Mouse (Mus musculus) MEL (cell line): ENCODE results near the gene Tnfsfm13. TPM values are rescaled to one million over a fixed set of nuclear protein-coding genes. Genes with fewer than 3 reads are reported as not detected.
A peak's percentile ranks its signal among the peaks of the same experiment; 100 is the strongest.

Experiments used
- DNase-seq: peaks from one replicate; pipeline ENCODE4 v3.0.0; 2011; ENCODE audit warnings: low read depth, low spot score
- H3K27ac ChIP-seq: 2 replicates; pipeline ENCODE4 v1.5.1; 2012; ENCODE audit warnings: low read depth, mild to moderate bottlenecking, control low read depth, low read length, moderate library complexity; ENCODE audit not compliant: control insufficient read depth
- H3K27me3 ChIP-seq, 2 experiments: fragments of 150-350 bp in 1 of 2; sonication (generic) in 1 of 2; 2 replicates each; pipeline ENCODE4 v1.6.1; 2012; ENCODE audit warnings: low read length in 2 of 2, mild to moderate bottlenecking in 2 of 2, improper control_type of control experiment in 1 of 2, moderate library complexity in 1 of 2; ENCODE audit not compliant: insufficient read depth in 2 of 2, control insufficient read depth in 1 of 2
- H3K36me3 ChIP-seq, 2 experiments: 2 replicates each; pipeline ENCODE4 v1.6.1; 2012 to 2014; ENCODE audit warnings: low read length in 2 of 2, improper control_type of control experiment in 1 of 2, inconsistent platforms in 1 of 2, mild to moderate bottlenecking in 1 of 2; ENCODE audit not compliant: insufficient read depth in 2 of 2, control insufficient read depth in 1 of 2
- H3K4me1 ChIP-seq, 2 experiments: fragments of 150-350 bp in 1 of 2; sonication (generic) in 1 of 2; 2 replicates each; pipeline ENCODE4 v1.6.1; 2012; ENCODE audit warnings: low read length in 2 of 2, improper control_type of control experiment in 1 of 2, mild to moderate bottlenecking in 1 of 2; ENCODE audit not compliant: insufficient read depth in 2 of 2, control insufficient read depth in 1 of 2
- H3K4me3 ChIP-seq, 2 experiments: fragments of 150-350 bp in 1 of 2; sonication (generic) in 1 of 2; 2 replicates each; pipeline ENCODE4 v1.5.1; 2012; ENCODE audit warnings: low read depth in 2 of 2, low read length in 2 of 2, mild to moderate bottlenecking in 2 of 2, moderate library complexity in 2 of 2, control low read depth in 1 of 2, improper control_type of control experiment in 1 of 2; ENCODE audit not compliant: control insufficient read depth in 1 of 2, insufficient read depth in 1 of 2
- H3K79me2 ChIP-seq: 2 replicates; pipeline ENCODE4 v1.6.1; 2012; ENCODE audit warnings: mild to moderate bottlenecking, low read length, moderate library complexity; ENCODE audit not compliant: control insufficient read depth, poor library complexity, insufficient read depth
- H3K9ac ChIP-seq: 2 replicates; pipeline ENCODE4 v1.6.1; 2012; ENCODE audit warnings: low read depth, mild to moderate bottlenecking, control low read depth, low read length, moderate library complexity; ENCODE audit not compliant: control insufficient read depth, poor library complexity, severe bottlenecking
- H3K9me3 ChIP-seq: fragments of 150-350 bp; sonication (generic); replicated peaks from 2 replicates; pipeline ENCODE4 v1.6.1; 2012; ENCODE audit warnings: mild to moderate bottlenecking, low read length, improper control_type of control experiment, moderate library complexity; ENCODE audit not compliant: insufficient read depth
- BHLHE40 ChIP-seq: IDR thresholded peaks from 2 replicates; pipeline ENCODE4 v1.6.1; 2012; ENCODE audit warnings: low read depth, mild to moderate bottlenecking, inconsistent platforms, low read length, improper control_type of control experiment, borderline replicate concordance
- CHD1 ChIP-seq: IDR thresholded peaks from 2 replicates; pipeline ENCODE4 v1.6.1; 2012; ENCODE audit warnings: low read depth, mild to moderate bottlenecking, inconsistent platforms, low read length, improper control_type of control experiment
- CHD2 ChIP-seq: IDR thresholded peaks from 2 replicates; pipeline ENCODE4 v1.6.1; 2011; ENCODE audit warnings: low read length, improper control_type of control experiment
- CTCF ChIP-seq, 3 experiments: IDR thresholded peaks in 2 of 3; conservative IDR thresholded peaks in 1 of 3; 2 replicates each; pipeline ENCODE4 v1.5.1; 2011 to 2012; ENCODE audit warnings: low read length in 3 of 3, low read depth in 2 of 3, mild to moderate bottlenecking in 2 of 3, improper control_type of control experiment in 1 of 3, inconsistent platforms in 1 of 3, mixed read lengths in 1 of 3, moderate library complexity in 1 of 3; ENCODE audit not compliant: control insufficient read depth in 1 of 3, insufficient read depth in 1 of 3, poor library complexity in 1 of 3, severe bottlenecking in 1 of 3
- E2F4 ChIP-seq: IDR thresholded peaks from 2 replicates; pipeline ENCODE4 v1.6.1; 2011; ENCODE audit warnings: low read depth, low read length, improper control_type of control experiment, borderline replicate concordance
- EP300 ChIP-seq, 2 experiments: IDR thresholded peaks; 2 replicates each; pipeline ENCODE4 v1.6.1; 2011; ENCODE audit warnings: improper control_type of control experiment in 2 of 2, low read length in 2 of 2, low read depth in 1 of 2, mild to moderate bottlenecking in 1 of 2
- ETS1 ChIP-seq: IDR thresholded peaks from 2 replicates; pipeline ENCODE4 v1.6.1; 2012; ENCODE audit warnings: low read depth, mild to moderate bottlenecking, inconsistent platforms, low read length, improper control_type of control experiment, moderate library complexity
- GABPA ChIP-seq: IDR thresholded peaks from 2 replicates; pipeline ENCODE4 v1.6.1; 2012; ENCODE audit warnings: low read depth, mild to moderate bottlenecking, inconsistent platforms, low read length, improper control_type of control experiment, moderate library complexity
- GATA1 ChIP-seq: IDR thresholded peaks from 2 replicates; pipeline ENCODE4 v1.6.1; 2011; ENCODE audit warnings: low read depth, low read length, improper control_type of control experiment
- JUND ChIP-seq: IDR thresholded peaks from 2 replicates; pipeline ENCODE4 v1.6.1; 2011; ENCODE audit warnings: low read depth, mild to moderate bottlenecking, improper control_type of control experiment, low read length
- KAT2A ChIP-seq: conservative IDR thresholded peaks from 2 replicates; pipeline ENCODE4 v1.6.1; 2012; ENCODE audit warnings: low read depth, low read length, improper control_type of control experiment, inconsistent platforms
- MAFK ChIP-seq: IDR thresholded peaks from 2 replicates; pipeline ENCODE4 v1.6.1; 2011; ENCODE audit warnings: low read depth, mild to moderate bottlenecking, low read length, improper control_type of control experiment, borderline replicate concordance
- MAX ChIP-seq: IDR thresholded peaks from 2 replicates; pipeline ENCODE4 v1.6.1; 2011; ENCODE audit warnings: low read length, improper control_type of control experiment
- MAZ ChIP-seq: IDR thresholded peaks from 2 replicates; pipeline ENCODE4 v1.6.1; 2012; ENCODE audit warnings: low read depth, mild to moderate bottlenecking, inconsistent platforms, low read length, improper control_type of control experiment
- MEF2A ChIP-seq: IDR thresholded peaks from 2 replicates; pipeline ENCODE4 v1.6.1; 2014; ENCODE audit warnings: low read depth, mild to moderate bottlenecking, inconsistent platforms, low read length, improper control_type of control experiment; ENCODE audit not compliant: poor library complexity, insufficient replicate concordance, severe bottlenecking; ENCODE audit errors: extremely low read depth
- MXI1 ChIP-seq: IDR thresholded peaks from 2 replicates; pipeline ENCODE4 v1.6.1; 2011; ENCODE audit warnings: mild to moderate bottlenecking, low read depth, low read length, improper control_type of control experiment
- MYB ChIP-seq: IDR thresholded peaks from 2 replicates; pipeline ENCODE4 v1.6.1; 2011; ENCODE audit warnings: mild to moderate bottlenecking, low read depth, low read length, improper control_type of control experiment
- MYC ChIP-seq: IDR thresholded peaks from 2 replicates; pipeline ENCODE4 v1.6.1; 2011; ENCODE audit warnings: low read depth, mild to moderate bottlenecking, low read length, improper control_type of control experiment, moderate library complexity
- NELFE ChIP-seq: IDR thresholded peaks from 2 replicates; pipeline ENCODE4 v1.6.1; 2011; ENCODE audit warnings: low read depth, low read length, improper control_type of control experiment
- NRF1 ChIP-seq: IDR thresholded peaks from 2 replicates; pipeline ENCODE4 v1.6.1; 2014; ENCODE audit warnings: low read depth, mild to moderate bottlenecking, inconsistent platforms, low read length, improper control_type of control experiment, moderate library complexity; ENCODE audit not compliant: poor library complexity, insufficient read depth, severe bottlenecking
- POLR2A ChIP-seq, 2 experiments: IDR thresholded peaks; 2 replicates each; pipeline ENCODE4 v1.6.1; 2011 to 2012; ENCODE audit warnings: low read length in 2 of 2, mild to moderate bottlenecking in 2 of 2, control low read depth in 1 of 2, improper control_type of control experiment in 1 of 2, low read depth in 1 of 2, moderate library complexity in 1 of 2; ENCODE audit not compliant: control insufficient read depth in 1 of 2, insufficient read depth in 1 of 2, poor library complexity in 1 of 2
- POLR2AphosphoS2 ChIP-seq: IDR thresholded peaks from 2 replicates; pipeline ENCODE4 v1.6.1; 2011; ENCODE audit warnings: low read length, improper control_type of control experiment
- RAD21 ChIP-seq: IDR thresholded peaks from 2 replicates; pipeline ENCODE4 v1.6.1; 2011; ENCODE audit warnings: mild to moderate bottlenecking, low read depth, low read length, improper control_type of control experiment
- RCOR1 ChIP-seq: IDR thresholded peaks from 2 replicates; pipeline ENCODE4 v1.6.1; 2012; ENCODE audit warnings: low read depth, mild to moderate bottlenecking, inconsistent platforms, low read length, improper control_type of control experiment
- SIN3A ChIP-seq: IDR thresholded peaks from 2 replicates; pipeline ENCODE4 v1.6.1; 2012; ENCODE audit warnings: low read length, improper control_type of control experiment, inconsistent platforms
- SMC3 ChIP-seq: IDR thresholded peaks from 2 replicates; pipeline ENCODE4 v1.6.1; 2011; ENCODE audit warnings: low read depth, low read length, improper control_type of control experiment
- UBTF ChIP-seq: IDR thresholded peaks from 2 replicates; pipeline ENCODE4 v1.6.1; 2012; ENCODE audit warnings: low read depth, mild to moderate bottlenecking, inconsistent platforms, low read length, improper control_type of control experiment, moderate library complexity, borderline replicate concordance; ENCODE audit not compliant: insufficient read depth
- USF2 ChIP-seq, 2 experiments: IDR thresholded peaks; 2 replicates each; pipeline ENCODE4 v1.6.1; 2011 to 2012; ENCODE audit warnings: improper control_type of control experiment in 2 of 2, low read length in 2 of 2, borderline replicate concordance in 1 of 2, inconsistent platforms in 1 of 2, low read depth in 1 of 2, mild to moderate bottlenecking in 1 of 2; ENCODE audit not compliant: insufficient read depth in 1 of 2
- ZC3H11A ChIP-seq: IDR thresholded peaks from 2 replicates; pipeline ENCODE4 v1.6.1; 2012; ENCODE audit warnings: low read depth, mild to moderate bottlenecking, inconsistent platforms, low read length, improper control_type of control experiment
- ZKSCAN1 ChIP-seq: IDR thresholded peaks from 2 replicates; pipeline ENCODE4 v1.6.1; 2012; ENCODE audit warnings: low read depth, mild to moderate bottlenecking, inconsistent platforms, low read length, improper control_type of control experiment, moderate library complexity
- ZNF384 ChIP-seq: IDR thresholded peaks from 2 replicates; pipeline ENCODE4 v1.6.1; 2012; ENCODE audit warnings: low read depth, mild to moderate bottlenecking, inconsistent platforms, low read length, improper control_type of control experiment
- polyA plus RNA-seq, 2 experiments: library from polyadenylated mRNA; stranded (reverse) in 1 of 2; unstranded in 1 of 2; fragments of >175 nt in 1 of 2; fragments of >200 nt in 1 of 2; gene quantifications; 2 replicates each; pipeline versions ENCODE4 v1.2.1 to v1.2.4; 2012; ENCODE audit warnings: low replicate concordance in 2 of 2, low read depth in 1 of 2; ENCODE audit not compliant: insufficient read length in 2 of 2, insufficient read depth in 1 of 2, missing spikeins in 1 of 2
- total RNA-seq: library from RNA; depleted of rRNA; stranded (reverse); fragments of 300-350 nt; gene quantifications from 2 replicates; pipeline ENCODE4 v1.2.3, GENCODE M21; 2012

The Tnfsfm13 gene
- total and polyA plus RNA-seq, 3 experiments: not detected

- TF ChIP-seq POLR2AphosphoS2 (peak; percentile 3; the same call in 1 of the 2 replicates), SMC3 (no peak)
These were observed 32.8 kb downstream of the Tnfsfm13 start (continued) for GRCm38 (mm10) chr11:69662967-69663671.

DNA sequence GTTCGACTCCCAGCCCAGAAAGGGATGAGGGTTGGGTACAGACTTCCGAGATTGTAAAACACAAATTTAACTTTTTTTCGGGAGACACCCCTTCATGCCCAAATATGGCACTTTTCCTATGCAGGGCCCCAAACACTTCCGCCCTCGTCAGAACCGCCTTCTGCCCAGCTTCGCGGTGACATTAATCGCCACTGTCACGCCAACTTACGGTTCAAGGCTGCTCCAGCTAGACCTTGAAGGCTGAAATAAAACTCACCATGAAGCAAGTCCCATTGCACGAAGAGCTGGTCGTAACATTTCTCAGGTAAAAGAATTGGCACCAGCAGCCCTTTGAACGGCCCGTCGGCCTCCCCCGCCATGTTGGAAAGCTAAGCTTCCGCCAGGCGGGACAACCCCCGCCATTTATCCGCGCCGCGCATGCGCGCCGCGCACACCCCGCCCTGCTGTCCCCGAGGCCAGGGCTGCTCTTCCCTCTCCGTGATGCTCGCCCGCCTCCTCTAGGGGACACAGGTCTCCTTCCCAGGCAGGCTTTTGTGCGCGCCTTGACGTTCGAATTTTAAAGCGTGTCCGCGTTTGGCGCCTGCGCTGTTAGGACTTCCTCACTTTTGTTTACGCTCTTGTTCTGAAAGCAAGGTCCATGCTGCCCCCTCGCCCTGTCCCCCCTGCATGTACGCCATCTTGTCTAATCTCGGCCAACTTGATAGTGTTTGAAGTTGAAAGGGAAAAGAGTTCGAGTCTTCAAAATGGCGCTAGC is 33.5 kb downstream of the Tnfsfm13 start, which contains the start of gene Mpdu1:
Gene Mpdu1 (minus strand): TSS at position 430 of the 754 bp plus-strand sequence.
- H3K79me2 ChIP-seq: peaks cover 8% of the 10 kb centered on the region
- peaks cover 0 to 15% of the 10 kb centered on the region in 2 experiments; a peak in 2 of 4 replicates for H3K36me3 ChIP-seq
- peak within 1 kb of the TSS; percentile 96 for H3K27ac ChIP-seq
- peak; percentile 99 for DNase-seq
- H3K27me3 ChIP-seq: no peaks in the 10 kb centered on the region
- peaks cover 4 to 19% of the 10 kb centered on the region in 2 experiments for H3K4me1 ChIP-seq
- H3K9me3 ChIP-seq: no peaks in the 10 kb centered on the region
- H3K9ac ChIP-seq: peak within 1 kb of the TSS; percentile 85
- peak within 1 kb of the TSS; percentile 63 to 78 for H3K4me3 ChIP-seq
- TF ChIP-seq UBTF: 0 out of 2 replicates have a peak, but pooled peaks have one; percentile 25
- TF ChIP-seq EP300 (IDR thresholded peaks at IDR 0.05; ENCODE audit: low read depth in 1 of 2, low read length in 2 of 2): no peak
- peak; percentile 93 to 97 for TF ChIP-seq POLR2A (IDR thresholded peaks at IDR 0.05; ENCODE audit: control insufficient read depth in 1 of 2, insufficient read depth in 1 of 2, low read depth in 1 of 2, low read length in 2 of 2, poor library complexity in 1 of 2)
- no peak for TF ChIP-seq USF2 (IDR thresholded peaks at IDR 0.05; ENCODE audit: borderline replicate concordance in 1 of 2, insufficient read depth in 1 of 2, low read depth in 1 of 2, low read length in 2 of 2)
- TF ChIP-seq GABPA: no peak
- TF ChIP-seq E2F4: peak; percentile 84
- no peak; the same call in 1 of the 2 replicates for TF ChIP-seq RCOR1
- TF ChIP-seq MYC: peak; percentile 81
- TF ChIP-seq NELFE: peak; percentile 82
- TF ChIP-seq CTCF (IDR thresholded peaks at IDR 0.05 in 2 of 3, conservative IDR thresholded peaks at IDR 0.05 in 1 of 3; ENCODE audit: control insufficient read depth in 1 of 3, insufficient read depth in 1 of 3, low read depth in 2 of 3, low read length in 3 of 3, poor library complexity in 1 of 3, severe bottlenecking in 1 of 3): no peak; a peak in 1 of 6 replicates
- TF ChIP-seq JUND: no peak
- peak; percentile 81 for TF ChIP-seq MAX
- TF ChIP-seq GATA1: 0 out of 2 replicates have a peak, but pooled peaks have one; percentile 8
- TF ChIP-seq MEF2A: no peak
- peak; percentile 90 for TF ChIP-seq SIN3A
- no peak for TF ChIP-seq RAD21
- TF ChIP-seq MAFK: no peak
- peak; percentile 63 for TF ChIP-seq KAT2A
- peak; percentile 93 for TF ChIP-seq POLR2AphosphoS2
- peak; percentile 98 for TF ChIP-seq NRF1
- peak; percentile 60 for TF ChIP-seq MAZ
- no peak for TF ChIP-seq MYB
- peak; percentile 37; the same call in 1 of the 2 replicates for TF ChIP-seq ETS1
- no peak for TF ChIP-seq ZC3H11A
- TF ChIP-seq ZKSCAN1: no peak
- TF ChIP-seq CHD1: no peak
- peak; percentile 71 for TF ChIP-seq MXI1
- no peak for TF ChIP-seq CHD2
- TF ChIP-seq ZNF384: peak; percentile 72
- no peak for TF ChIP-seq BHLHE40
- TF ChIP-seq SMC3: 0 out of 2 replicates have a peak, but pooled peaks have one; percentile 9
